Mouse (Mus musculus) liver, adult 2 months (tissue): ENCODE data around the gene Cyb561a3.

Experiments
- CTCF ChIP-seq: fragments of 200-500 bp; IDR thresholded peaks from 2 replicates; pipeline ENCODE4 v1.5.1; 2011; ENCODE audit warnings: low read depth, low read length, control low read depth
- POLR2A ChIP-seq: fragments of 200-500 bp; IDR thresholded peaks from 2 replicates; pipeline ENCODE4 v1.6.1; 2011; ENCODE audit warnings: low read length, control low read depth; ENCODE audit not compliant: insufficient read depth; ENCODE audit errors: extremely low read depth

DNA sequence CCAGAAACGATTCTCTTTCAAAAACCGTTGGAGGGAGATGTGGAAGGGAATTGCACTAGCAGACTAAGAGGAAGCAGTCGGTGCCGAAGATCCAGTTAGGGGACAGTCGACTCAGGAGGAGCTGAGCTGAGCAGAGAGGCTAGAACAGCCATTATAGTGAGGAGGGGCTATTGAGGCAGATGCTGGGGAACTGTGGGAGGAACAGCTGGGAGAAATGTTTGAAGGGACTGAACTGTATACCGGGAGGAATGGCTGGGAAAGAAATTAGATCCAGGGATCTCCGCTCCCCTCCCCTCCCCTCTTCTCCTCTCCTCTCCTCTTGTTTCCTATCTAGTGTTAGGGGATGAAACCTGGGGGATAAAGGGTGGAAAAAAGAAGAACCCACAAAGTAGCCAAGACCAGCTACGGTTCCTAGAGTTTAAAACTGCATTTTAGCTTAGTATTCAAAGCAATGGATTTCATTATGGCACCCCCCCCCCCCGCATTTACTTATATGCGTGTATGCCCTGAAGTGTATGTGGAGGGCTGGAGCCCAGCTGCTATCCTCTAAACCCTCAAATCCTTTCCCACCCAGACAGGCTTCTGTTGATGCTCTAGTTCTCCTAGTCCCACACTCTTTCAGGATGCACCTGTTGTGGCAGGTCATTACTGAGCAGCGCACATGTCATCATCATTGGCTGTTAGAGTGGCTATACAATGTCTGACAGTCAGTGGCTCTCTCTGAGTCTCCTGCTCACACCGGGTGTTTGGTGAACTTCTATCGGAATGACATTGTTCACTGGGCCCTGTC is 63.8 kb downstream of the Cyb561a3 start:
- TF ChIP-seq POLR2A (no peak), CTCF (no peak)
